Mouse (Mus musculus): ENCODE results near the gene Gngt2. TPM values are rescaled to one million over a fixed set of nuclear protein-coding genes. Genes with fewer than 3 reads are reported as not detected.

Gene Gngt2
- 15.8 and 23.8 TPM in 2 replicates for polyA plus RNA-seq (2015; fragmentation: Nextera tagmentation; extraction: Ambion mirVana)

DNA sequence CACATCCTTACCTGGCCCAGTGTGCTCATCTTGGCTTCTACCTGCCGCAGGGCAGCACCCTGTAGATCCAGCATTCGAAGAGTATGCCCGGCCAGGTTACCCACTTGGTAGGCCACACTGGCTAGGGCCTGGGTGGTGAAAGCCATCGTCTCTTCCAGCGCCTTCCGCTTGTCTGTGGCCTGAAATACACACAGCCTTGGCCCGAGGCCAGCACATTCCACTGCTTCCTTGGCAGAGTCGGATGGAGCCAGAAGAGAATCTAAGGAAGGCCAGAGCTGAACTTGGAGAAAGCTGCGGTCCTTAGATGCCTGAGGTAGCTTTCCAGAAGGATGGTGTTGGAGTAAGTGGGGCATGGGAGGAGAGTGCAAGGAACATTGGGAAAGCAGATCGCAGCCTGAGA is at the start of gene Gngt2:
Gene Gngt2, plus strand, starts transcription at position 158 of the 400 bp plus-strand sequence.

DNA sequence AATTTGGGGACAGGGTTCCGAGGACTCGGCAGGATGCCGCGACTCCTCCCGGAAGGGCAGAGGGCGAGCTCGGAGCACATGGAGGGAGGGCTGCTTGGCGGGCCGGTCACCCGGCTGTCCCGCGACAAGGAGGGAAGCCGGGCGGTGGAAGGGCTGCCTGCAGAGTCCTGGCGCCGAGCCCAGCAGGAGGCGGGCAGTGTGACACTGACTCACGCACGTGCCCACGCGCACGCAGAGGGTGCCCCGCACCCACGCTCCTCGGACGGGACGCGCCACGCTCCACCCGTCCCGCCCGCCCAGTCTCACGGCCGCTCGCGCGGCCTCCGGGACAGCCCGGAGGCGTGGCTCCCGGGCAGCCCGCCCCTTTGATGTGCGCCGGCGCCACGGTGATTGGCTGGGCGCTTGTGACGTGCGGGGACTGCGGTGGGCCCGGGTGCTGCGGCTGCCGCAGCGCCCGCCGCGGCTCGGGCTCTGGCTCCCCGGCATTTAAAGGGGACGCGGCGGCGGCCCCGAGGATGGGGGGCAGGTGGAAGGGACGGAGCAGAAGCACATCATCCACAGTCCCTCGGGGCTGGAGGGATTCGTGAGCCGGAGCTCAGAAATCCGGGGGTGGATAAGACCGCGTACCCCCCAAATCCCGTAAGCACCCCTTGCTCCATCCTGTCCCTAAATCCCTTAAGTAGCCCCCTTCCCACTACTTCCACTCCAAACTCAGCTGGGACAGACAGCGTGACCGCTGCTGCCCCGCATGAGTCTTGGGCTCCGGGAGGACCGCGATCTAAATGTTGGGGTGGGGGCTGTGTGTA is 12.7 kb upstream of the Gngt2 start, which contains the start of gene Phospho1:
Gene Phospho1, plus strand, starts transcription at position 429 of the 806 bp plus-strand sequence.

DNA sequence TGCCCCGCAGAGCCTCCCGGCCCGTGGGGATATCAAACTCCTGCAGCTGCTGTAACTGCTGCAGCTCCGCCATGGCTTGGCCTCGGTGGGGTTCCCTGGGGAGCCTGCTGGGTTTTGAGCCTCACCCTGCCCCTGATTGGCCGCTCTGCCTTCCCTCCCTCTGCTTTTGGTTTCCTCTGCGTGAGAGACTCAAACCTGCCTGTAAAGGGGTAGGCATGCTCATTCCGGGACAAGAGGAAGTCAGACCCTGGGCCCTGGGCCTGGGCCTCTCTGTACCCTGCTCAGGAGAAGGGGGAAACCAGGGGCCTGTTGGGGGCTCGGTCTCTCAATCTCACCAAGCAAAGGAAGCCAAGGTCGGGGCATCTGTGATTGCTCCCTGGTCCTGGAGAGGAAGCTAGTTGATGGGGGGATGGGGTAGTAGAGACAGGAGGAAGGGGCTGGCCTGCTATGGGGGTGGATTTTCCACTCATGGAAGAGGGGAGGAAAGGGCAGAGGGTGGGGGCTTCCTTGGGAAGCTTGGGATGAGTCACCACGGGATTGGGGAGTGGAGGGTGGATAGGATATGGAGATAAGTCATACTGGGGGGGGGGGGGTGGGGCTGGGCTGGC is 5.2 kb downstream of the Gngt2 start, which contains the start of gene Abi3:
Gene Abi3, minus strand, starts transcription at position 403 of the 608 bp plus-strand sequence.

Other genes with a start within 250 kb of the Gngt2 start
- gene Ngfr, start 249.5 kb upstream of the Gngt2 start, polyA plus RNA-seq (2015; fragmentation: Nextera tagmentation; extraction: Ambion mirVana): 2.6 and 3.2 TPM in 2 replicates
- gene Phb, start 170.3 kb upstream of the Gngt2 start, polyA plus RNA-seq (2015; fragmentation: Nextera tagmentation; extraction: Ambion mirVana): 163 and 165 TPM in 2 replicates
- gene Zfp652, start 124.5 kb upstream of the Gngt2 start, polyA plus RNA-seq (2015; fragmentation: Nextera tagmentation; extraction: Ambion mirVana): 13.4 TPM in 2 replicates
- gene B130006D01Rik, start 113.6 kb upstream of the Gngt2 start, polyA plus RNA-seq (2015; fragmentation: Nextera tagmentation; extraction: Ambion mirVana): 0.51 and 0.58 TPM in 2 replicates
- 2.0 and 2.2 TPM in 2 replicates for gene Phospho1, start 12.7 kb upstream of the Gngt2 start, polyA plus RNA-seq (2015; fragmentation: Nextera tagmentation; extraction: Ambion mirVana)
- gene Abi3, start 5.3 kb downstream of the Gngt2 start, polyA plus RNA-seq (2015; fragmentation: Nextera tagmentation; extraction: Ambion mirVana): 6.4 and 6.8 TPM in 2 replicates
- gene B4galnt2, start 77.7 kb downstream of the Gngt2 start, polyA plus RNA-seq (2015; fragmentation: Nextera tagmentation; extraction: Ambion mirVana): 1.1 and 1.2 TPM in 2 replicates
- gene Igf2bp1, start 168.7 kb downstream of the Gngt2 start, polyA plus RNA-seq (2015; fragmentation: Nextera tagmentation; extraction: Ambion mirVana): 4.6 and 7.7 TPM in 2 replicates
- 0.45 and 0.67 TPM in 2 replicates for gene Gip, start 187.3 kb downstream of the Gngt2 start, polyA plus RNA-seq (2015; fragmentation: Nextera tagmentation; extraction: Ambion mirVana)
- 63.7 and 68.9 TPM in 2 replicates for gene Snf8, start 197.7 kb downstream of the Gngt2 start, polyA plus RNA-seq (2015; fragmentation: Nextera tagmentation; extraction: Ambion mirVana)
- gene Ube2z, start 228.2 kb downstream of the Gngt2 start, polyA plus RNA-seq (2015; fragmentation: Nextera tagmentation; extraction: Ambion mirVana): 29.5 and 31.3 TPM in 2 replicates
- 575 and 602 TPM in 2 replicates for gene Atp5g1, start 238.5 kb downstream of the Gngt2 start, polyA plus RNA-seq (2015; fragmentation: Nextera tagmentation; extraction: Ambion mirVana)